Mouse (Mus musculus) lung, postnatal 0 days (tissue): ENCODE measurements at regions not wholly inside any gene's neighbourhood (a gene's known extent, or its start where the extent isn't known, plus 50 kb on each side); places are given as distances from the start of the nearest gene placed in this dataset.

ENCODE experiments used
- CTCF ChIP-seq: IDR thresholded peaks from 2 replicates; pipeline ENCODE4 v1.5.1; 2016; ENCODE audit warnings: antibody characterized with exemption, mild to moderate bottlenecking
- EP300 ChIP-seq: IDR thresholded peaks from 2 replicates; pipeline ENCODE4 v1.6.1; 2016; ENCODE audit warnings: antibody characterized with exemption, mild to moderate bottlenecking, control low read depth

- TF ChIP-seq CTCF: no peak
- TF ChIP-seq EP300: no peak
These were observed 142.8 kb downstream of the Psmg1 start for GRCm38 (mm10) chr16:95847765-95848483.
